Mouse (Mus musculus) hindbrain, embryonic 16.5 days (tissue): ENCODE data around the gene Cdc20. TPM values are rescaled to one million over a fixed set of nuclear protein-coding genes. Genes with fewer than 3 reads are reported as not detected.

Experiments used
- ATAC-seq: fragments of 200-750 bp; cut with Nextera tagmentation; 2 replicates; pipeline ENCODE4 v1.8.0; 2017; ENCODE audit warnings: moderate TSS enrichment, moderate library complexity
- H3K27ac ChIP-seq: fragments of 300-500 bp; sonication (generic); 2 replicates; pipeline ENCODE4 v1.5.1; 2014; ENCODE audit warnings: low read depth, mild to moderate bottlenecking, control low read depth, low read length, moderate library complexity
- H3K27me3 ChIP-seq: fragments of 300-500 bp; sonication (generic); replicated peaks from 2 replicates; pipeline ENCODE4 v1.6.1; 2014; ENCODE audit warnings: low read length; ENCODE audit not compliant: control insufficient read depth, insufficient read depth
- H3K36me3 ChIP-seq: fragments of 300-500 bp; sonication (generic); 2 replicates; pipeline ENCODE4 v1.6.1; 2014; ENCODE audit warnings: mild to moderate bottlenecking, low read length, moderate library complexity, mixed read lengths; ENCODE audit not compliant: control insufficient read depth, insufficient read depth
- H3K4me1 ChIP-seq: fragments of 300-500 bp; sonication (generic); 2 replicates; pipeline ENCODE4 v1.6.1; 2014; ENCODE audit warnings: low read depth, low read length; ENCODE audit not compliant: control insufficient read depth, insufficient read depth
- H3K4me2 ChIP-seq: fragments of 300-500 bp; sonication (generic); 2 replicates; pipeline ENCODE4 v1.6.1; 2014; ENCODE audit warnings: mild to moderate bottlenecking, low read length, control low read depth, moderate library complexity
- H3K4me3 ChIP-seq: fragments of 300-500 bp; sonication (generic); 2 replicates; pipeline ENCODE4 v1.5.1; 2014; ENCODE audit warnings: mild to moderate bottlenecking, low read length, control low read depth, moderate library complexity
- H3K9ac ChIP-seq: fragments of 300-500 bp; sonication (generic); 2 replicates; pipeline ENCODE4 v1.6.1; 2014; ENCODE audit warnings: low read depth, mild to moderate bottlenecking, control low read depth, low read length, moderate library complexity
- H3K9me3 ChIP-seq: fragments of 300-500 bp; sonication (generic); 2 replicates; pipeline ENCODE4 v1.6.1; 2014; ENCODE audit warnings: mild to moderate bottlenecking, low read length, moderate library complexity; ENCODE audit not compliant: control insufficient read depth
- WGBS: fragments of 180-500 bp; shearing (Covaris S2); extraction: QIAGEN DNeasy Blood & Tissue Kit; methylation state at CpG from one replicate; pipeline ENCODE4 v1.1.7; 2014; 5-methylcytosine and 5-hydroxymethylcytosine counted together
- polyA plus RNA-seq: library from polyadenylated mRNA; unstranded; fragments of >200 nt; fragmentation: Nextera tagmentation; extraction: Ambion mirVana; gene quantifications from 2 replicates; pipeline ENCODE4 v1.2.1, GENCODE M21; 2015

Cdc20 gene
- polyA plus RNA-seq, 1 experiment from 2014 or later: 39.6 TPM

DNA sequence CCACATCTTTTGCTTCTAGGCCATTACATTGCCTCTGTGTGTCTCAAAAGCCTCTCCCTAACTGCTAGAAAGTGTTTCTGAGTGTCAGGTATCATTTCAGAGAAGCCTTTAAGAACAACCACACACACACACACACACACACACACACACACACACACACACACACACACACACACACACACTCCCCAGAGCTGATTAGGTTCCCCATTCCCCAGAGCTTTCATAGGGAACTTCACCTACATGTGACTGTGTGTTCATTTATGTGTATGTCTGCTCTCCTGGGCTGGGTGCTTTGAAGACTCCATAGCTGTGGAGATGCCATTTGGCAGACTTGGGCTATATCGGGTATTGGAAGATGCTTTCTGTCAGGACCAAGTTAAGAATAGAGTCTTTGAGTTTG lies 11.8 kb downstream of the Cdc20 start:
- Histone ChIP-seq H3K4me2 (no peak overlapping the region), H3K36me3 (peaks cover 12% of the 10 kb centered on the region; the same call in 1 of the 2 replicates), H3K4me3 (no peak overlapping the region), H3K9ac (no peak overlapping the region), H3K27ac (no peak overlapping the region), H3K27me3 (no peaks in the 10 kb centered on the region), H3K4me1 (peaks cover 17% of the 10 kb centered on the region), H3K9me3 (no peaks in the 10 kb centered on the region)
- no peak for ATAC-seq
- WGBS: 100% methylated on average over 1 of the region's 1 CpGs

DNA sequence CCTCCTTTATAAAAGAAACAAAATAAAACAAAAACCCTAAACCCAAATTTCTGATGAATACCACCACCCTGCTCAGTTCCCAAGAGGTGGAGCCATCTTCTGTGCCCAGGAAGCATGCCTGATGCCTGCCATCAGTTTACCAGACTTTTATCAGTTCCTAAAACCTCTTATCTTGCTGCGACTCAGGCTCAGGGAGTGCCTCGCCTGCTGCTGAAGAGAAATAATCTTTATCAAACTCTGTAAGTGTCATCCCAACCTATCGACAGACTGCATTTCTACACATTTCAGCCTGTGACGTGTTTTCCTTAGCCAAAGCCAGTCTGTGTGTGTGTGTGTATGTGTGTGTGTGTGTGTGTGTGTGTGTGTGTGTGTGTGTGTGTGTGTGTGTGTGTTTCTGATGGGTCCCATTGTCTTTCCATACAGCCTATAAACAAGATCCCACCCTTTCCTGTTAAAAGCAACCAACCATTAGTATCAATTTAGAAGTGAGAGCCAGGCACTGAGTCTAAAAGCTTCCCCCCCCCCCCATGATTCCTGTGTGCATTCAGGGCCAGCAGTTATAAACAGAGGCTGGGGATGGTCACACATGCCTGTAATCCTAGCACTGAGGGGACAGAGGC lies 12.5 kb downstream of the Cdc20 start:
- Histone ChIP-seq H3K9ac (no peak overlapping the region), H3K27me3 (no peaks in the 10 kb centered on the region), H3K4me1 (peaks cover 17% of the 10 kb centered on the region), H3K4me3 (no peak overlapping the region), H3K4me2 (no peak overlapping the region), H3K27ac (no peak overlapping the region), H3K9me3 (no peaks in the 10 kb centered on the region), H3K36me3 (peaks cover 12% of the 10 kb centered on the region; the same call in 1 of the 2 replicates)
- no peak for ATAC-seq
- WGBS: 90% methylated on average over 4 of the region's 4 CpGs

DNA sequence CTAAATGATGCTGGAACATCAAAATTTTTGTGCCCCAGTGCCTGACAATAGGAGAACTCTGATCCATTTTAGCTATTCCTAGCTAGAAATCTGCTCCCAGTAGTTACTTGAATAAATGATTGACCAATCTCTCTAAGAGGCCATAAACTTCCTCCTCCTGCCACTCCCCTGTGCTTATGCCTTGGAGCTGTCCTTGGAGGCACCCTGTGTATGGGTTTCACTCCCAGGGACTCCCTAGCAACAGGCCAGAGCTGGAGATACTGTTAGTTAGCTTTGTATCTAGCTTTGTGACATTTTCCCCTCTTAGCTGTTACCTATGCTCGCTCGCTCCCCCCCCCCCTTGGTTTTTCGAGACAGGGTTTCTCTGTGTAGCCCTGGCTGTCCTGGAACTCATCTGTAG lies 15.8 kb downstream of the Cdc20 start:
- no peaks in the 10 kb centered on the region for H3K9me3 ChIP-seq
- H3K27me3 ChIP-seq: no peaks in the 10 kb centered on the region
- no peak overlapping the region for H3K9ac ChIP-seq
- no peaks in the 10 kb centered on the region for H3K4me1 ChIP-seq
- peaks cover 17% of the 10 kb centered on the region for H3K36me3 ChIP-seq
- no peak overlapping the region for H3K4me3 ChIP-seq
- no peak overlapping the region for H3K4me2 ChIP-seq
- no peak for ATAC-seq
- 95% methylated on average over 3 of the region's 3 CpGs for WGBS
- H3K27ac ChIP-seq: no peak overlapping the region

DNA sequence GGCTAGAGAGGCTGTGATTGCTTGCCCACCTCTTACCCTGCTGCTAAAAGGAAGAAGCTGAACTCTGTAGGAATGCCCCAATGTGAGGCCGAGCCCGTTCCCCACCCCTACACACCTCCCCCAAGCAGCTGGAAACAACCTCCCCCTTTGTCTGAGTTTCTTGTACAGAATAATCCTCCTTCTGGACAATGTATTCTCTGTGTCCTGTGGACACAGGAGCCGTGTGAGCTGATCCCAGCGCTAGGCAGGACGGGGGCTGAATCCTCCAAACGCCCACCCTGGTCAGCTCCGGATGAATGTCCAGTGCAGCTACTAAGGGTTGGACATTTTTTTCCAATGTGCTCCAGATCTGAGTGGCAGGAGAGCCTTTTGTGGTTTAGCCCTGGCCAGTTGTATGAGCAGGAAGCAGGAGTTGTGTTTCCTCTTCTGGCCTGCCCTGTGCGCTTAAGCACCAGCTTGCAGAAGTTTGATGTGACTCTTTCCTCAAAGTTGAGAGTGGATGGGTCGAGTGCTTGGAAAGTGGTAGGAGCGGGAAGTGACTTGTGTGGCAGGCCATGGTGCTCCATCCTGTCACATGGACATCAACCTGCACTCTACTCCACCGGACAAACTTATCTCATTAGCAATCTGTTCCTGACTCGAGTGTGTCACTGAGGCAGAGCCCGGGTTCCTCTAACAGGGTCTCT lies 19.9 kb downstream of the Cdc20 start:
- ATAC-seq: no peak
- Histone ChIP-seq H3K4me3 (no peak overlapping the region), H3K9ac (no peak overlapping the region), H3K27me3 (no peaks in the 10 kb centered on the region), H3K9me3 (no peaks in the 10 kb centered on the region), H3K4me1 (no peaks in the 10 kb centered on the region), H3K27ac (no peak overlapping the region), H3K36me3 (peaks cover 44% of the 10 kb centered on the region), H3K4me2 (no peak overlapping the region)
- WGBS: 83% methylated on average over 13 of the region's 13 CpGs

DNA sequence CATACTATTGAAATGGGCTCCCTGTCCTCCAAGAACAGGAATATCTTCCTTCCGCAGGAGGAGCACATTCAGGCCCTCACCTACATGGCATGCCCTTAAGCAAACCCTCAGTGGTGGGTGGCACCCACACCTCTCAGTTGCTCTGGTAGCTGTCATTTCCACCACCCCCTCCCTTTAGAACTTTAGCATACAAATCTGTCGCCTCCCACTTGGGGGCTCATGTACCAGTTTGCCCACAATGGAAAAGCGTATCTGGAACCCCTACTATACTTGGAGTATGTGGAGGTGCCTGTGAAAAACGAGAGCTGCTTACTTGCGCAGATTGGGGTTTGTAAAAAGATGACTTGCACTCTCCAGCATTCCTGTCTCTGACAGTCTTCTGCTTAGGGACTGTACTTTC lies 20.8 kb downstream of the Cdc20 start:
- 89% methylated on average over 5 of the region's 5 CpGs for WGBS
- Histone ChIP-seq H3K36me3 (peaks cover 42% of the 10 kb centered on the region), H3K4me1 (no peaks in the 10 kb centered on the region), H3K9ac (no peak overlapping the region), H3K27ac (no peak overlapping the region), H3K27me3 (no peaks in the 10 kb centered on the region), H3K9me3 (no peaks in the 10 kb centered on the region), H3K4me2 (no peak overlapping the region), H3K4me3 (no peak overlapping the region)
- ATAC-seq: no peak

DNA sequence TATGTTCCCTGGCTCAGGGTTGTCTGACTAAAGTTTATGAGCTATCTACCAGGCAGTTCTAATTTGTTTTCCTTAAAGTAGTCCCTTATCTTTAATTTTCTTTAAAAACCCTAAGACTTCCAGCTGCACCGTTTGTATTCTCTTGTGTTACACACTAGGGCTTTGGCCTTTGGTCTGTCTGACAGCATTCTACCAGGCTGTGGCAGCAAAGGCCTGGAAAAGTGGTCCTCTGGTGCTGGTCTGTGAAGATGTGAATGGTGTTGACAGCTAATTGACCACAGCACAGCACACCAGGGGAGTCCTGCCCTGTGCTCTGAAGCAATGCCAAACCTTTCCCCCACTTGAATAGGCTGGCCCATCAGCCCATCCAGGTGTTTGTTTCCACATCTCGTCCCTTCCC lies 21.4 kb downstream of the Cdc20 start:
- no peak overlapping the region for H3K4me3 ChIP-seq
- WGBS: 85% methylated on average over 2 of the region's 2 CpGs
- no peak overlapping the region for H3K4me2 ChIP-seq
- H3K9me3 ChIP-seq: no peaks in the 10 kb centered on the region
- no peak overlapping the region for H3K27ac ChIP-seq
- H3K9ac ChIP-seq: no peak overlapping the region
- no peaks in the 10 kb centered on the region for H3K4me1 ChIP-seq
- H3K36me3 ChIP-seq: peaks cover 38% of the 10 kb centered on the region
- ATAC-seq: no peak
- no peaks in the 10 kb centered on the region for H3K27me3 ChIP-seq

DNA sequence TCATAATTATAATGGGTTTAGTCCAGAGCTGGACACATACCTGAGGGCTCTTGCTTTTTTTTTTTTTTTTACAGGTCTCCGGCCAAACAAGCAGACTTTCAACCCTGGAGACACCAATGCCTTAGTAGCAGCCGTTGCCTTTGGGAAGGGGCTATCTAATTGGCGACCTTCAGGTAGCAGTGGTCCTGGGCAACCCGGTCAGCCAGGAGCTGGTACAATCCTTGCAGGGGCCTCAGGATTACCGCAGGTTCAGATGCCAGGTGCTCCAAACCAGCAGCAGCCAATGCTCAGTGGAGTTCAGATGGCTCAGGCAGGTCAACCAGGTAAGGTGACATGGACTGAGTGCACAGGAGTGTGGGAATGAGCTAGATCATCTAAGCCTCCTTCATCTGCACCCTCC lies 23.6 kb downstream of the Cdc20 start:
- Histone ChIP-seq H3K4me3 (no peak overlapping the region), H3K27me3 (no peaks in the 10 kb centered on the region), H3K4me2 (no peak overlapping the region), H3K4me1 (peaks cover 8% of the 10 kb centered on the region), H3K9me3 (no peaks in the 10 kb centered on the region), H3K9ac (no peak overlapping the region), H3K36me3 (peaks cover 38% of the 10 kb centered on the region), H3K27ac (no peak overlapping the region)
- 98% methylated on average over 5 of the region's 5 CpGs for WGBS
- ATAC-seq: no peak

DNA sequence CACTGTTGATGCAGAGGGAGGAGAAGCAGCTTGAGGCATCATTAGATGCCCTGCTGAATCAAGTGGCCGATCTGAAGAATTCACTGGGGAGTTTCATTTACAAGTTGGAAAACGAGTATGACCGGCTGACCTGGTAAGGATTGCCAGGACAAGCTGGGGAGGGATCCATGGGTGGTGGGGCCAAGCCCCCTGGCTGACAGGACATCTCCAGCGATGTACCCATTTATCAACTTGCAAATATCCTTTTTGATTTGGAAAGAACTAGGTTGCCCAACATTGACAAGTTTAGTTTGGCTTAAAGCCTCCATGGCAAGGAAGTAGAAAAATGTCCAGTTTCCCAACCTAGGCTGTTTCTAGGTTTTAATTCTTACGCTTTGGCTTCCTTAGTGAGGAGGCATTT lies 26.3 kb downstream of the Cdc20 start:
- ATAC-seq: no peak
- Histone ChIP-seq H3K4me1 (peaks cover 16% of the 10 kb centered on the region), H3K36me3 (peaks cover 33% of the 10 kb centered on the region), H3K4me2 (no peak overlapping the region), H3K27ac (no peak overlapping the region), H3K9ac (no peak overlapping the region), H3K27me3 (no peaks in the 10 kb centered on the region), H3K9me3 (no peaks in the 10 kb centered on the region), H3K4me3 (no peak overlapping the region)
- 85% methylated on average over 5 of the region's 5 CpGs for WGBS

DNA sequence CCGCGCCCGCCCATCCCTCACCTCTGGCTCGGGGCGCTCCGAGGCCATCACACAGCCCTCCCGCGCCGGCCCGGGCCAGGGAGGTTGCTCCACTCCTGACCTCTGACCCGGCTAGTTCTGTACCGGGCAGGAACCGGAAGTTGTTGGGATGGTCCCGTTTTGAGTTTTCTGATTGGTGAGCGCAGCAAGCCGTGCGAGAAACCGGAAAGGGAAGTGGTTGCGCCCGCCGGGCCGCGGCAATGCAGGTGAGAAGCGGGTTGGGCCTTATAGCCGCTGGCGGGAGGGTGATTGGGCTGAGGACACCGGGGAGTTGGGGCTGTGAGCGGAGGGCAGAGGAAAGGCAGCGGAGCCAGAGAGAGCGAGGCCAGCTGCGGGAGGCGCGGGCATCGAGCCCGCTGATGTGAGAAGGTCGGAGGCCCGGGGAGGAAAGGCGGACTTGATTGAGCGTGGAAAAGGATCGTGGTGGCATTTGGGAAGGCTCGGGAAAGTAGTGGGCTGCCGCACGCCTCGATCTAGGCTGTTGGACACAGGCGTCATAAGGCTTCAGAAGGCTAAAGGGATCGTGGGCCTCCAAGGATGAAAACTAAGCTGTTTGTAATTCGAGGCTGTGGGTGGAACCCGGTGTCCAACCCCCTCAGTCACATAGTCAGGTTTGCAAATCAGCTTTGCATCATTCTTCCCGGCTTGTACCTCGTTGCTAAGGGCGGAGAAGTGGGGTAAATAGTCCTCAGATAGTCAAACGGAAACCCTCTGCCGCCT lies 27.8 kb downstream of the Cdc20 start, which contains the start of the genes Szt2 and Med8:
Szt2 (minus strand) TSS at position 132 of the 759 bp plus-strand sequence.
Med8 (plus strand) TSS at position 196 of the 759 bp plus-strand sequence.
- Histone ChIP-seq H3K4me1 (peaks cover 16% of the 10 kb centered on the region), H3K9ac (peak within 1 kb of the TSS; percentile 92), H3K4me3 (peak within 1 kb of the TSS; percentile 98), H3K27me3 (no peaks in the 10 kb centered on the region), H3K4me2 (peak within 1 kb of the TSS; percentile 75), H3K27ac (peak within 1 kb of the TSS; percentile 72), H3K9me3 (no peaks in the 10 kb centered on the region), H3K36me3 (peaks cover 19% of the 10 kb centered on the region)
- WGBS: under 1% methylated on average over 53 of the region's 53 CpGs
- ATAC-seq: peak; percentile 96
